ENCODE assay signal across 21 mouse cellular contexts in genomic region chr16:11077601-11078201, GRCm38 (mm10). TPM values are rescaled to one million over a fixed set of nuclear protein-coding genes. Genes with fewer than 3 reads are reported as not detected.
DNase-seq lines count a peak whose midpoint lies in the region; ATAC-seq and TF ChIP-seq lines count a peak whose summit lies in the region.
"Had no signal": no experiment of that assay in that cellular context is flagged by ENCODE, and none has a peak within 500 bp of the region (broad histone marks: within the 10 kb centered on the region; RNA-seq: fewer than 3 reads in every experiment).

No protein-coding gene starts in this region.

- intact Hi-C loops in left cerebral cortex, adult 2 months (cut with DNase I), result no loop called here
- intact Hi-C loops in left cerebral cortex, postnatal 14 days (cut with DNase I), result no loop called here

- H3K27ac ChIP-seq in left cerebral cortex, adult 2 months, result peak overlapping the region; percentile 54; the same call in 1 of the 2 replicates
- H3K27ac ChIP-seq in hindbrain, embryonic 13.5 days, result no peak overlapping the region
- no peak overlapping the region for H3K27ac ChIP-seq in midbrain, embryonic 10.5 days (replicated peaks)
- H3K27ac ChIP-seq: embryonic facial prominence, embryonic 12.5 days; hindbrain, postnatal 0 days; limb, embryonic 15.5 days; midbrain, embryonic 13.5 days had no signal

- 93% methylated on average over 9 of the region's 9 CpGs for WGBS in hindbrain, embryonic 13.5 days
- 93% methylated on average over 9 of the region's 9 CpGs for WGBS in midbrain, embryonic 10.5 days

- H3K9ac ChIP-seq in hindbrain, embryonic 13.5 days, result no peak overlapping the region
- H3K9ac ChIP-seq: embryonic facial prominence, embryonic 12.5 days; limb, embryonic 15.5 days; midbrain, embryonic 13.5 days had no signal

- no peak for DNase-seq in left cerebral cortex, adult 2 months (ENCODE audit: extremely low spot score in 1 of 2, low spot score in 2 of 2)
- DNase-seq in left cerebral cortex, postnatal 14 days (ENCODE audit: low spot score in 2 of 2), result no peak
- DNase-seq in CD4-positive, CD25-positive, alpha-beta regulatory T cell, adult 2 months (ENCODE audit: low read depth, low spot score), result peak; percentile 49
- peak; percentile 39 for DNase-seq in induced T-regulatory cell, adult 2 months (ENCODE audit: low read depth)
- DNase-seq in spleen, adult 18-20 months, result peak; percentile 61 to 69
- DNase-seq in kidney, adult 11 months, result no peak
- no peak for DNase-seq in midbrain, embryonic 10.5 days (ENCODE audit: low spot score)
- DNase-seq: adrenal gland, postnatal 14 days; cerebellum, adult 2 months; gastrocnemius, postnatal 14 days; heart, postnatal 14 days; kidney, adult 8-10 months; kidney, postnatal 25 days; layer of hippocampus, adult 9-11 months; lung, postnatal 14 days; thymus, adult 18-20 months had no signal

- no peaks in the 10 kb centered on the region for H3K9me3 ChIP-seq in hindbrain, embryonic 13.5 days
- H3K9me3 ChIP-seq in midbrain, embryonic 10.5 days (replicated peaks), result no peaks in the 10 kb centered on the region
- H3K9me3 ChIP-seq: embryonic facial prominence, embryonic 12.5 days; limb, embryonic 15.5 days; midbrain, embryonic 13.5 days had no signal

- H3K27me3 ChIP-seq in hindbrain, embryonic 13.5 days, result no peaks in the 10 kb centered on the region
- H3K27me3 ChIP-seq in midbrain, embryonic 10.5 days (ENCODE audit: low read depth, poor library complexity, severe bottlenecking), result no peaks in the 10 kb centered on the region
- H3K27me3 ChIP-seq: embryonic facial prominence, embryonic 12.5 days; limb, embryonic 15.5 days; midbrain, embryonic 13.5 days had no signal

- no peak overlapping the region for H3K4me2 ChIP-seq in hindbrain, embryonic 13.5 days
- H3K4me2 ChIP-seq: embryonic facial prominence, embryonic 12.5 days; limb, embryonic 15.5 days; midbrain, embryonic 13.5 days had no signal

- H3K4me3 ChIP-seq in left cerebral cortex, adult 2 months, result no peak overlapping the region
- no peak overlapping the region for H3K4me3 ChIP-seq in hindbrain, embryonic 13.5 days
- H3K4me3 ChIP-seq in midbrain, embryonic 10.5 days, result no peak overlapping the region
- H3K4me3 ChIP-seq: embryonic facial prominence, embryonic 12.5 days; limb, embryonic 15.5 days; midbrain, embryonic 13.5 days had no signal

- TF ChIP-seq CTCF in left cerebral cortex, adult 2 months (IDR thresholded peaks at IDR 0.05), result no peak

- H3K36me3 ChIP-seq in hindbrain, embryonic 13.5 days, result peaks cover 76% of the 10 kb centered on the region
- H3K36me3 ChIP-seq in midbrain, embryonic 10.5 days, result peaks cover 98% of the 10 kb centered on the region

- ATAC-seq in hindbrain, embryonic 13.5 days (ENCODE audit: low FRiP score), result no peak
- ATAC-seq: hindbrain, postnatal 0 days; midbrain, embryonic 13.5 days had no signal

- peaks cover 19% of the 10 kb centered on the region for H3K4me1 ChIP-seq in hindbrain, embryonic 13.5 days (replicated peaks)
- H3K4me1 ChIP-seq in midbrain, embryonic 10.5 days, result peaks cover 5% of the 10 kb centered on the region
- H3K4me1 ChIP-seq: embryonic facial prominence, embryonic 12.5 days had no signal

RNA-seq across cellular contexts. Expression of gene Litaf, which starts 11.7 kb away (rescaled TPM):
- 10 to 100 TPM in 1 of 2 experiments, 1 to 10 TPM in 1; 9.1 to 14.1 TPM for total RNA-seq in left cerebral cortex, adult 2 months (2021)
- total RNA-seq in left cerebral cortex, postnatal 14 days (2021), result 10 to 100 TPM in 1 of 2 experiments, 1 to 10 TPM in 1; 8.0 to 10.0 TPM
- polyA plus RNA-seq in hindbrain, embryonic 13.5 days (2015; fragmentation: Nextera tagmentation; extraction: Ambion mirVana), result 36.4 and 40.6 TPM in 2 replicates
- polyA plus RNA-seq in midbrain, embryonic 10.5 days (2016; fragmentation: Nextera tagmentation; extraction: Ambion mirVana), result 97.9 and 106 TPM in 2 replicates

RNA-seq across cellular contexts. Expression of gene Snn, which starts 17.0 kb away (rescaled TPM):
- total RNA-seq in left cerebral cortex, adult 2 months (2021), result 100 to 1,000 TPM; 174 to 177 TPM
- total RNA-seq in left cerebral cortex, postnatal 14 days (2021), result 100 to 1,000 TPM; 180 to 190 TPM
- polyA plus RNA-seq in hindbrain, embryonic 13.5 days (2015; fragmentation: Nextera tagmentation; extraction: Ambion mirVana), result 145 TPM in 2 replicates
- 86.7 and 106 TPM in 2 replicates for polyA plus RNA-seq in midbrain, embryonic 10.5 days (2016; fragmentation: Nextera tagmentation; extraction: Ambion mirVana)

RNA-seq across cellular contexts. Expression of gene Txndc11, which starts 56.7 kb away (rescaled TPM):
- 10 to 100 TPM; 35.2 to 37.7 TPM for total RNA-seq in left cerebral cortex, adult 2 months (2021)
- total RNA-seq in left cerebral cortex, postnatal 14 days (2021), result 10 to 100 TPM; 35.0 to 37.1 TPM
- 25.7 and 27.9 TPM in 2 replicates for polyA plus RNA-seq in hindbrain, embryonic 13.5 days (2015; fragmentation: Nextera tagmentation; extraction: Ambion mirVana)
- polyA plus RNA-seq in midbrain, embryonic 10.5 days (2016; fragmentation: Nextera tagmentation; extraction: Ambion mirVana), result 24.0 and 27.0 TPM in 2 replicates

Comparison
In these comparisons a context has a peak if more than half of its experiments do, and no peak if none do; other contexts are left out.
1. DNase-seq: peak in CD4-positive, CD25-positive, alpha-beta regulatory T cell, adult 2 months (single experiment), induced T-regulatory cell, adult 2 months (single experiment) and spleen, adult 18-20 months (2 of 2); none in left cerebral cortex, adult 2 months (0 of 2), left cerebral cortex, postnatal 14 days (0 of 2), kidney, adult 11 months (single experiment) and midbrain, embryonic 10.5 days (single experiment).